Mouse (Mus musculus): ENCODE measurements around the gene Psip1. TPM values are rescaled to one million over a fixed set of nuclear protein-coding genes. Genes with fewer than 3 reads are reported as not detected.

The Psip1 gene
- 42.4 and 179 TPM in 2 replicates for polyA plus RNA-seq (2021; fragmentation: Nextera tagmentation)
- long read RNA-seq, experiment 1, partial matches to known transcripts = 42 of 69 reads
- long read RNA-seq, experiment 1, other reads (novel, unspliced or antisense) = 18 of 69 reads
- long read RNA-seq, experiment 2, partial matches to known transcripts = 75 of 96 reads
- long read RNA-seq, experiment 2, other reads (novel, unspliced or antisense) = 20 of 96 reads

DNA sequence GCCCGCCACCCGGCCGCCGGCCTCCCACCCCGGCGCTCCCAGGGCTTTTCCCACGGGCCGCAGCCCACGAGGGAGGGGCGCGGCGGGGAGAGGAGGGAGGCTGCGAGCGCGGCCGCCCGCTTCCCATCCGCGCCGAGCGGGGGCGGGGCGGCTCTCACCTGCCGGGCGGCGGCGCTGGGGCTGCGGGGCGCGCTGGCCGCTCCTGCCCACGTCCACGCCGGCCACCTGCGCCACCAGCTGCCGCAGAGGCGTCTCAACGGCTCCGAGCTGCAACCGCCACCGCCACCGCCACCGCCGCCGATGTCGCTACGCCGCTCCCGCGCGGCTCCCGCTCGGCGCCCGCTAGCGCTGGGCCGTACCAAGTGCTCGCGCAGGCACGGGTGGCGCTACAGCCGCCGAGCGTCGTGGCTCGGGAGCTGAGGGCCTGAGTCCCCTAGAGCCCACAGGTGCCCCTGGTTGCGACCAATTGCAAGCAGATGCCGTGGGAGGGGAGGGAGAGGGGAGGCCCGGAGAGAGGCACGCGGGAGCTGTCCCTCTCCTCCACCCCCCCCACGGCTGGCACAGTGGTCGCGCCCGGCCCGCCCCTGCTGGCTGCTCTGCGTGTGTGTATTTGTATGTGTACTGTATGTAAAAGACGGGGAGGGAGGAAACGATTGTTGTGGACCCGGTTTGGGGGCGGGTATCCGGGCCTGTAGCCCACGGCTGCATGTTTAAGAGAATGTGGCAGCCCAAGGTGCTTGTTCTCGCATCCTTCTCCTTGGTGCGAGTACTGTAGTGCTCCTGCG is at the start of gene Psip1:
Psip1 (minus strand) TSS at position 343 of the 785 bp plus-strand sequence.

DNA sequence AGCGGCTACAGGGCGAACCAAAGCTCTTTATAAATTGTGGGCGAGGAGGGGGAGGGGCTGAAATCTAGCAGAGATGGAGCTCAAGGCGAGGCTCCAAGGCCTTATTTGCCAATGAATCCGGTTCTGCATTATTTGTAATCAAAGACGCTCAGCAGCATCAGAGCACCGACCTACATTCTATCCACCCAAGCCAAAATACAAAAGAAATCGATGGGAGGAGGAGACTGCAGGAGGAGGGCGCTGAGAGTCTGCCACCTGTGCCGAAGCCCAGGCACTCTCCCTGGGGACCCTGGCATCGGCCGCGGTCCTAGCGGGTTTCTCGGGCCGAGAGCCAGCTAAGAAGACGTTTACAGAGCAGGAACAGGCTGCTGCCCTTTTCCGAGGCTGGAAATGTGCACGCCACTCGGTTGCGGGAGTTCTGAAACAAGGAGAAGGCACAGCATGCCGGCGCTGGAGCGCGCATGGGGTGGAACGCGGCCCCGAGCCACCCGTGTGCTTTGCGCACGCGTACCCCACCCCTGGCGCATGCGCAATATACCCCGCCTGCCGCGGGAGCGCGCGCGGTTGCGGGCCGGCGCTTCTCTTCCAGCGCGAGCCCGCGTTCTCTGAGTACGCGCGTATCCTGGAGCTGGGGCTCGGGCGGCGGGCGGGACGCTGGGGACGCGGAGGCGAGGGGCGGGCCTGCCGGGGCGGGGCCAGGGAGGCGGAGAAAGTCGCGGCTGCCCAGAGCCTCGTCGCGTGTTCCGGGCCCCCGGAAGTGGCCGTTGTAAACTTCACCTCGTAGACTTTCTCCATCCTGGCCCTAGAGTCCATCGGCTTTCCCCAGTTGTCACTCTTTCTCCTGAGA is 38.8 kb upstream of the Psip1 start, which contains the start of gene Ccdc171:
Ccdc171 (plus strand) TSS at position 703 of the 847 bp plus-strand sequence.

DNA sequence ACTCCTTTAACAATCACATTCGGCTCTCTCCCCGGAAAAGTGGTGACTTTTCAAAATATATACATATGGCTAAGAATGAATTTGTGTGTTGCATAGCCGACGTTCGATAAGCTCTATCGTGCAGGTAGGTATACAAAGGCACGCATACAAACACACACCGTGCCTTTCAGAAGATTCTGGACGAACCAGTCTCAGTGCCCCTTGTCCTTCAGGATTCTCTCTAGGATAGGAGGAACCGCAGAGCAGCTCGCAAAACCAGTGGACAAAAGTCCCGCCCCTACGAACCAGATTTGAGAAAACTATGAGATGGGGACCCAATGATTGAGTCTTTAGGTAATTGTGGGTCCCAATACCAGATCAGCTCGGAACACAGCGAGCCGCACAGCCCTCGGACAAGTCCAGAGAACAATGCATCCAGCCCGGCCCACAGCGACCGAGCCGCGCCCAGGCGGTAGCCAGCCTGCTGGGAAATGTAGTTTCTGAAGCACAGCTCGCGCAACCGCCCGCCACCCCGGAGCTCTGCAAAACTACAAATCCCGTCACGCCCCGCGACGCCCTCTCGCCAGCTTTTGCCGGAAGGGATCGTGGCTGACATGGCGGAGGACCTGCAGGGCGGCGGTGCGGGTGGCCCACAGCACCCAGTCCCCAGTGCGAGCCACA is 69.0 kb downstream of the Psip1 start, which contains the start of gene Snapc3:
Snapc3 (plus strand) TSS at position 565 of the 660 bp plus-strand sequence.

Other genes with a start within 250 kb of the Psip1 start
- gene Ttc39b, start 162.2 kb downstream of the Psip1 start, polyA plus RNA-seq (2021; fragmentation: Nextera tagmentation) = 10.5 and 13.6 TPM in 2 replicates
- 42.4 and 50.5 TPM in 2 replicates for gene Snapc3, start 68.7 kb downstream of the Psip1 start, polyA plus RNA-seq (2021; fragmentation: Nextera tagmentation)
- 0.65 and 0.78 TPM in 2 replicates for gene Ccdc171, start 39.1 kb upstream of the Psip1 start, polyA plus RNA-seq (2021; fragmentation: Nextera tagmentation)